Mouse (Mus musculus): ENCODE results near the gene Degs2.

Gene Degs2

GRCm38 (mm10) chr12:108647784-108648183, 54.3 kb downstream of the Degs2 start:
- DNase-seq, result no peak

- DNase-seq, result no peak
These were observed 55.9 kb downstream of the Degs2 start for GRCm38 (mm10) chr12:108646234-108646633.

DNA sequence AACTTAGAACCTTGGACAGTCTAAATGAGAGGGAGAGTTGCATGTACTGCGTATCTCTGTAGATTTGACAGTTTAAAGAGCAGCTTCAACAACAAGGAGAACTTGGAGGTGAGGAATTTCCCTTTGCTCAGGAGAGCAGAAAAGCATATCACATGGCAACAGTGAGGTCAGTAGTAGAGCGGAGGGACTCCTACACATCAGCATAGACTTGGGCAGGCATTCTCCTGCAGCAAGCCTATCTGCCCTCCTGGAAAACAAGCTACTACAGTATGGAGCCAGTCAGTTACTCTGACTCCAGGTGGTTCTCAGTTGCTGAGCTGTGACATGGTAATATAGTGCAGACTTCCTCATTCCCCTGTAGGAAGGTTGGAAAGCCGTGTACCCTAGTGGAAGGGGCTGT, 60.1 kb downstream of the Degs2 start:
- DNase-seq, result no peak

DNA sequence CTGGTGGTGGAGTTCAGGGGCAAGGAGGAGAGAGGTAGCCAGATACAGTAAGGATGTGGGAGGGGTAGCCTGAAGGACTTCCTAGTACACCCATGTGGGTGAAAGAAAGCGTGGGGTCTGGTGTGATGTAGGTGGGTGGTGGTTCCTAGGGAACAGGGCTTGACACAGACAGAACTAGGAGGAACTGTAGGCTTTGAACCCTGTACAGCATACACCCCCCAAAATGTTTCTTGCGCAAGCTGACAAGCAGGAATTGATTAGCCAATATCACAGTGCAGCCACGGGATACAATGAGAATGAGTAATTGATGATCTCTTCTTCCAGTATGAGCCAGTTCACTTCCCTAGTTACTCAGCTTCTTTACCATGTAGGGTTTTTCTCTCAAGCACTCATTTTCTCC, 63.0 kb downstream of the Degs2 start:
- no peak for DNase-seq

DNA sequence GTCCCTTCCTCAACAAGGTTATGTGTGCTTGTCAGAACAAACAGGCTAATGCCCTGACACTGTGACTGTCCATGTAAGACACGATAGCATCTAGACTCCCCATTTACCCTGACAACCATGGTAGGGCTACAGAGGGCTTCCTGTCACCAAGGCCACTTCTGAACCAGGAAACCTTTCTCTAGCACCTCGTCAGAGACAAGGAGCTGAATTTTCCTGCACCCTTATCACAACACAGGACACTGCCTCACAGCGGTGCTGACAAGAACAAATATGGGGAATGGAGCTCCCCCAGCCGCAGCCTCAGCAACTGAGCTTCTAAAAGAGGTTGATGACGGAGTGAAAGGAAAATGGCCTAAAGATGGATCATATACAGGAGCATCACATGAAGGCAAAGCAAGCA, 64.7 kb downstream of the Degs2 start:
- DNase-seq, result no peak

GRCm38 (mm10) chr12:108635501-108635900, 66.6 kb downstream of the Degs2 start:
- no peak for DNase-seq

- DNase-seq, result no peak
These were observed 68.1 kb downstream of the Degs2 start for GRCm38 (mm10) chr12:108634031-108634430.

DNA sequence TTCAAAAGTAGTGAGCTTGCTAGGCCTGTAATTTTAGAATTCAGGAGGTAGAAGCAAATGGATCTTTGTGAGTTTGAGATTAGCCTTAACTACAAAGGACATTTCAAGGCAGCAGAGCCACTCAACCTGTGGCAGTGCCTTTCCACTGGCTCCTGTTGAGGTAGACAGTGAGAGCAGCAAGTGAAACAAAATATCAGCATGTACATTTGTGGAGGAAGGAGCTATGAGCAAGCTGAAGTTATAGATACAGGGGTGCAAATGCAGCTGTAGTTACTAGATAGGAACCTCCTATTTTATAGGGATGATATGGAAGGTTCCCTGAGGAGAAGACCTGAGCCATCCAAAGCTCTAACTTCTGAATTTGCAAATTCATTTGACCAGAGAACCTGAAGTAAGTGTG, 69.6 kb downstream of the Degs2 start:
- DNase-seq, result no peak

DNA sequence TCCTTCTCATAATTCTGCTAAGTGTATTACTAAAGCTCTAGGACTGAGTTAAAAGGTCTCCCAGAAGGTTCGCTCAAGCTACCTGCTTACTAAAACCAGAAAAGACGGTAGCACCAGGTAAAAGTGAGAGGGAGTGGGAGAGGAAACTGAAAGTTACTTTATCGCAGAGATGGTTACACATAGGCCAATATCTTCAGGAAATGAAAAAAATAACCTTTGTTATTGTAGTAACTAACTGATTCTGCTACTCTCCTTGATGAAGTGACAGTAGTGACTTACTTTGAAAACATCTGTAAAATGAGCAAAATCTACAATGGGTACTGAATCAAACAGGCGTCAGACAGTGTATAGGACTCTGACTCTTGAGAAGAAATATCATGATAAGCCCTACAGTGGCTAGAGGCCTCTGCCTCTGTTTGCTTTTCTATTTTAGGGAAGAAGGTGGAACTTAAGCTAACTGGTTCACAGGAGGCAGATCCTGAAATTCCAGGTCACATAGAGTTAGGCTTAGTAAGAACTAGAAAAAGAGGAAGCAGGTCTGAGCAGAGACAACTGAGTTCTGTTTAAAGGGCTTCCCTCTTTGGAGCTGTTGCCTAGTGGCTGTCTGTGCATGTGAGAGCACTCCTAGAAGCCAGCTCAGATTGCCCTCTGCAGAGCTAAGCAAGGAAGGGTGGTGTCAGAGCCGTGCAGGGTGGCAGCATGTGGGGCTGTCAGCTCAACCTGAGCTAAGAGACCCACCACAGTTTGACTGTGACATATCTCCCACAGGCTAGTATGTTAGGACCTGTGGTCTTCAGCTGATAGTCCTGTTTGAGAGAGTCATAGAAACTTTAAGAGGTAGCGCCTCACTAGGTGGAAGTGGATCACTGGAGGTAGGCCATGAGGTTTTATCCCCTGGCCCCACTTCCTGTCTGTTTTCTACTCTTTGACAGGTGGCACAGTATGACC, 71.1 kb downstream of the Degs2 start:
- DNase-seq, result no peak

DNA sequence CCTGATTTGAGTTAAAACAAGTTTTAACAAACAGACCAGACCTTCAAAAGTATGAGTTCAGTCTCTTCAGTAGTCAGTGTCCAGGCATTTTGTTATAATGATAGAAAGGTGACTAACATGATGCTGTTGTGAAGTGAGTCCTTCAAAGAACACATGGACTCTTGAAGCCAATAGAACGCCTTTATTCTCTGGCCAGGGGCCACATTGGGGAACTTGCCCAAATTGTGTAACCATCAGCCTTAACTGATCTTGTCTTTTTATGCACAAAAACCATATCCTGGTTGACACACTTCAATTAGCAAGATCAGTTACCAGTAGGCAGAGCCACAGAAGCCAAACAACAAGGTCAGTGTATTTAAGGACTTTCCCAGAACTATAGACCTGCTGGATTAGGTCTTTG, 72.6 kb downstream of the Degs2 start:
- no peak for DNase-seq
